Mouse (Mus musculus): ENCODE data around the gene Acacb.

GRCm38 (mm10) chr5:114106391-114106935 is 39.9 kb upstream of the Acacb start:
- TF ChIP-seq CTCF (IDR thresholded peaks at IDR 0.05; ENCODE audit: low read depth) = no peak
- no peak for TF ChIP-seq EP300 (optimal IDR thresholded peaks at IDR 0.05)
